Mouse (Mus musculus): ENCODE results near the gene Arhgdia.

Gene Arhgdia

GRCm38 (mm10) chr11:120579316-120580107, 1.9 kb downstream of the Arhgdia start:
- peak; percentile 84 for DNase-seq (ENCODE audit: low read depth, low spot score)

GRCm38 (mm10) chr11:120578694-120579243, 2.7 kb downstream of the Arhgdia start:
- DNase-seq (ENCODE audit: low read depth, low spot score) = no peak

GRCm38 (mm10) chr11:120578024-120578693, 3.3 kb downstream of the Arhgdia start:
- no peak for DNase-seq (ENCODE audit: low read depth, low spot score)

GRCm38 (mm10) chr11:120577211-120578023, 4.0 kb downstream of the Arhgdia start:
- DNase-seq (ENCODE audit: low read depth, low spot score) = peak; percentile 69

- peak; percentile 21 for DNase-seq (ENCODE audit: low read depth, low spot score)
These were observed 5.0 kb downstream of the Arhgdia start for GRCm38 (mm10) chr11:120576365-120576981.

- peak; percentile 29 for DNase-seq (ENCODE audit: low read depth, low spot score)
These were observed 5.5 kb downstream of the Arhgdia start for GRCm38 (mm10) chr11:120575940-120576339.

GRCm38 (mm10) chr11:120575046-120575445, 6.4 kb downstream of the Arhgdia start:
- DNase-seq (ENCODE audit: low read depth, low spot score) = no peak

GRCm38 (mm10) chr11:120574278-120574600, 7.2 kb downstream of the Arhgdia start:
- peak; percentile 50 for DNase-seq (ENCODE audit: low read depth, low spot score)

- no peak for DNase-seq (ENCODE audit: low read depth, low spot score)
These were observed 7.7 kb downstream of the Arhgdia start for GRCm38 (mm10) chr11:120573585-120574277.

GRCm38 (mm10) chr11:120572752-120573584, 8.5 kb downstream of the Arhgdia start, which contains the start of gene P4hb:
TSS of gene P4hb (minus strand) at chr11:120573253.
- DNase-seq (ENCODE audit: low read depth, low spot score) = peak; percentile 100

- no peak for DNase-seq (ENCODE audit: low read depth, low spot score)
These were observed 9.0 kb downstream of the Arhgdia start for GRCm38 (mm10) chr11:120572417-120572751.

- no peak for DNase-seq (ENCODE audit: low read depth, low spot score)
These were observed 9.5 kb downstream of the Arhgdia start for GRCm38 (mm10) chr11:120571754-120572416.

GRCm38 (mm10) chr11:120571122-120571521, 10.3 kb downstream of the Arhgdia start:
- DNase-seq (ENCODE audit: low read depth, low spot score) = no peak

- no peak for DNase-seq (ENCODE audit: low read depth, low spot score)
These were observed 13.1 kb downstream of the Arhgdia start for GRCm38 (mm10) chr11:120568324-120568723.

GRCm38 (mm10) chr11:120565114-120565513, 16.3 kb downstream of the Arhgdia start:
- no peak for DNase-seq (ENCODE audit: low read depth, low spot score)

- no peak for DNase-seq (ENCODE audit: low read depth, low spot score)
These were observed 18.5 kb downstream of the Arhgdia start for GRCm38 (mm10) chr11:120562949-120563348.

GRCm38 (mm10) chr11:120560952-120561728, 20.3 kb downstream of the Arhgdia start:
- DNase-seq (ENCODE audit: low read depth, low spot score) = no peak

- peak; percentile 31 for DNase-seq (ENCODE audit: low read depth, low spot score)
These were observed 22.6 kb downstream of the Arhgdia start for GRCm38 (mm10) chr11:120558843-120559242.

- DNase-seq (ENCODE audit: low read depth, low spot score) = no peak
These were observed 26.2 kb downstream of the Arhgdia start for GRCm38 (mm10) chr11:120555260-120555659.
